17 mouse cellular contexts compared by ENCODE assay signal in genomic region chr7:121954891-121955669, GRCm38 (mm10). TPM values are rescaled to one million over a fixed set of nuclear protein-coding genes. Genes with fewer than 3 reads are reported as not detected.
DNase-seq lines count a peak whose midpoint lies in the region; ATAC-seq lines count a peak whose summit lies in the region.
"Had no signal": no experiment of that assay in that cellular context is flagged by ENCODE, and none has a peak within 500 bp of the region (broad histone marks: within the 10 kb centered on the region; RNA-seq: fewer than 3 reads in every experiment).

No protein-coding gene starts in this region.

- H3K36me3 ChIP-seq in intestine, embryonic 14.5 days (ENCODE audit: control insufficient read depth, insufficient read depth, low read length), result peaks cover 17% of the 10 kb centered on the region
- 0 out of 2 replicates have a peak, but pooled peaks cover 8% of the 10 kb centered on the region for H3K36me3 ChIP-seq in intestine, embryonic 16.5 days (ENCODE audit: control insufficient read depth, insufficient read depth, low read length)
- H3K36me3 ChIP-seq in limb, embryonic 12.5 days, result peaks cover 31% of the 10 kb centered on the region
- H3K36me3 ChIP-seq: midbrain, embryonic 15.5 days had no signal

- peak overlapping the region; percentile 3; the same call in 1 of the 2 replicates for H3K27ac ChIP-seq in intestine, embryonic 14.5 days (ENCODE audit: low read depth)
- H3K27ac ChIP-seq in intestine, embryonic 16.5 days (ENCODE audit: low read length), result no peak overlapping the region; the same call in 1 of the 2 replicates
- H3K27ac ChIP-seq in limb, embryonic 12.5 days, result peak overlapping the region; percentile 82
- H3K27ac ChIP-seq: gastrocnemius, adult 2 months; midbrain, embryonic 15.5 days; neural tube, embryonic 15.5 days; stomach, postnatal 0 days had no signal

- 67% methylated on average over 11 of the region's 11 CpGs for whole genome bisulfite sequencing in intestine, embryonic 14.5 days
- WGBS in intestine, embryonic 16.5 days, result 74% methylated on average over 11 of the region's 11 CpGs
- 42% methylated on average over 11 of the region's 11 CpGs for WGBS in limb, embryonic 12.5 days

- no peak; the same call in 1 of the 2 replicates for ATAC-seq in intestine, embryonic 14.5 days (replicated peaks; ENCODE audit: low FRiP score, low TSS enrichment, low read depth)
- ATAC-seq in intestine, embryonic 16.5 days, result no peak
- ATAC-seq in limb, embryonic 12.5 days (ENCODE audit: insufficient number of reproducible peaks, insufficient read depth, low FRiP score, low TSS enrichment, low read depth), result peak; percentile 80; the same call in 1 of the 2 replicates
- no peak for ATAC-seq in megakaryocyte, adult 5-6 weeks (ENCODE audit: poor library complexity, severe bottlenecking)
- ATAC-seq: midbrain, embryonic 15.5 days had no signal

- no peak for DNase-seq in intestine, embryonic 14.5 days (ENCODE audit: low spot score)
- peak; percentile 4 for DNase-seq in 3T3-L1 (ENCODE audit: low read depth, low spot score)
- peak; percentile 22 for DNase-seq in hindlimb bud, embryonic 11.5 days (ENCODE audit: extremely low spot score, low read depth, low spot score)
- DNase-seq in cerebellum, adult 9-11 months, result no peak
- DNase-seq in cerebellum, postnatal 4 days (ENCODE audit: low spot score in 2 of 2), result no peak
- DNase-seq: cerebellum, adult 18-20 months; gastrocnemius, adult 2 months; heart, postnatal 10 days; lung, adult 2 months had no signal

- no peak overlapping the region for H3K4me3 ChIP-seq in intestine, embryonic 14.5 days (ENCODE audit: low read depth, low read length)
- H3K4me3 ChIP-seq in intestine, embryonic 16.5 days (ENCODE audit: low read length), result no peak overlapping the region
- H3K4me3 ChIP-seq in limb, embryonic 12.5 days (replicated peaks), result no peak overlapping the region
- H3K4me3 ChIP-seq: gastrocnemius, adult 2 months; midbrain, embryonic 15.5 days; neural tube, embryonic 15.5 days had no signal

- peaks cover 6% of the 10 kb centered on the region; the same call in 1 of the 2 replicates for H3K4me1 ChIP-seq in intestine, embryonic 14.5 days (replicated peaks; ENCODE audit: control insufficient read depth, insufficient read depth, low read length)
- H3K4me1 ChIP-seq in intestine, embryonic 16.5 days (ENCODE audit: control insufficient read depth, insufficient read depth, low read length), result no peaks in the 10 kb centered on the region
- peaks cover 16% of the 10 kb centered on the region for H3K4me1 ChIP-seq in limb, embryonic 12.5 days (replicated peaks)
- H3K4me1 ChIP-seq: midbrain, embryonic 15.5 days; neural tube, embryonic 15.5 days had no signal

- no peak overlapping the region for H3K4me2 ChIP-seq in intestine, embryonic 14.5 days (ENCODE audit: low read length)
- no peak overlapping the region for H3K4me2 ChIP-seq in intestine, embryonic 16.5 days (ENCODE audit: low read depth, low read length)
- H3K4me2 ChIP-seq in limb, embryonic 12.5 days, result 0 out of 2 replicates have a peak overlapping the region, but pooled peaks have one; percentile 21
- H3K4me2 ChIP-seq: heart, embryonic 11.5 days; midbrain, embryonic 15.5 days; neural tube, embryonic 15.5 days had no signal

- no peaks in the 10 kb centered on the region for H3K9me3 ChIP-seq in intestine, embryonic 14.5 days (ENCODE audit: control insufficient read depth, low read length)
- no peaks in the 10 kb centered on the region for H3K9me3 ChIP-seq in intestine, embryonic 16.5 days (ENCODE audit: control insufficient read depth, low read length)
- H3K9me3 ChIP-seq in limb, embryonic 12.5 days, result no peaks in the 10 kb centered on the region
- H3K9me3 ChIP-seq: midbrain, embryonic 15.5 days; neural tube, embryonic 15.5 days had no signal

- H3K27me3 ChIP-seq in intestine, embryonic 14.5 days (replicated peaks; ENCODE audit: control insufficient read depth, insufficient read depth, low read length), result no peaks in the 10 kb centered on the region
- H3K27me3 ChIP-seq in intestine, embryonic 16.5 days (replicated peaks; ENCODE audit: control insufficient read depth, insufficient read depth, low read length), result no peaks in the 10 kb centered on the region
- no peaks in the 10 kb centered on the region for H3K27me3 ChIP-seq in limb, embryonic 12.5 days
- H3K27me3 ChIP-seq: CH12.LX; midbrain, embryonic 15.5 days; neural tube, embryonic 15.5 days had no signal

- H3K9ac ChIP-seq in intestine, embryonic 14.5 days (ENCODE audit: low read length), result no peak overlapping the region
- H3K9ac ChIP-seq in intestine, embryonic 16.5 days (ENCODE audit: low read depth, low read length), result no peak overlapping the region
- H3K9ac ChIP-seq in limb, embryonic 12.5 days (replicated peaks), result no peak overlapping the region
- H3K9ac ChIP-seq: midbrain, embryonic 15.5 days; neural tube, embryonic 15.5 days had no signal

RNA-seq across cellular contexts. Expression of gene Cog7, which starts 26.4 kb away (rescaled TPM):
- 22.5 and 24.1 TPM in 2 replicates for polyA plus RNA-seq in intestine, embryonic 14.5 days (2014; fragmentation: Nextera tagmentation; extraction: Ambion mirVana)
- polyA plus RNA-seq in intestine, embryonic 16.5 days (2015; fragmentation: Nextera tagmentation; extraction: Ambion mirVana), result 22.1 and 25.6 TPM in 2 replicates
- 25.2 and 25.6 TPM in 2 replicates for polyA plus RNA-seq in limb, embryonic 12.5 days (2016; fragmentation: Nextera tagmentation; extraction: Ambion mirVana)
- total RNA-seq in megakaryocyte, adult 5-6 weeks (2015), result 7.6 and 7.7 TPM in 2 replicates
- total RNA-seq in megakaryocyte, adult 5-6 weeks (2017), result 7.8 and 8.3 TPM in 2 replicates

Comparison
In these comparisons a context has a peak if more than half of its experiments do, and no peak if none do; other contexts are left out.
1. DNase-seq: peak in 3T3-L1 (single experiment) and hindlimb bud, embryonic 11.5 days (single experiment); none in intestine, embryonic 14.5 days (single experiment), cerebellum, adult 9-11 months (single experiment) and cerebellum, postnatal 4 days (0 of 2).